ENCODE assay signal across 23 mouse cellular contexts in the genomic region with DNA sequence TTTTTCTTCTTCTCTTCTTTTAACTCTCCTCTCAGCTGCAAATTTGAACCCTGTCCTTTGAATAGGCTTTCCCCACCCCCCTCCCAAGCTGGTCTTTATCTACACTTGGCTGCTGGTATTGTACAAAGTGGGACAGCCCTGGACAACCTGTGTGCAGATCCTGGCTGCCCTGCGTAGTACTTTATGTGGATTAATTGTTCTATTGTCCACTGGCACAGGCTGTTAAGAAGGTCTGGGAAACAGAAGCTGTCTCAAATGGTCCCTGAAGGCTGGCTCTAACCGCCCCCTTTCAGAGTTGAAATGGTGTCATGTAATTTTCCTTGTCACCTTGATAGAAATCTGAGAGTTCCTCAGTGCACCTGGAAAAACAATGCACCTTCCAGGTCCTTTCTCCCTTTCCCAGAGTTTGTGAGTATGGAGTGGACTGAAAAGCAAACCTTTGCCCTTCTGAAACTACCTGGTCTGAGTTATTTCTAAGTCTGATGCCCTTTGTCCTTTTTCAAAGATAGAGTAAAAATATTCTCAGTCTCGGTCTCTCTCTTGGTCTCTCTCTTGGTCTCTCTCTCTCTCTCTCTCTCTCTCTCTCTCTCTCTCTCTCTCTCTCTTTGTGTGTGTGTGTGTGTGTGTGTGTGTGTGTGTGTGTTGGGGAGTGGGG.
DNase-seq lines count a peak whose midpoint lies in the region; ATAC-seq lines count a peak whose summit lies in the region.
"Had no signal": no experiment of that assay in that cellular context is flagged by ENCODE, and none has a peak within 500 bp of the region (broad histone marks: within the 10 kb centered on the region; RNA-seq: fewer than 3 reads in every experiment).

No protein-coding gene starts in this region.

- H3K4me1 ChIP-seq in heart, embryonic 12.5 days (replicated peaks), result no peaks in the 10 kb centered on the region
- no peaks in the 10 kb centered on the region for H3K4me1 ChIP-seq in embryonic facial prominence, embryonic 11.5 days (ENCODE audit: control insufficient read depth, insufficient read depth, low read length)
- no peaks in the 10 kb centered on the region for H3K4me1 ChIP-seq in intestine, embryonic 15.5 days (replicated peaks)
- H3K4me1 ChIP-seq: hindbrain, embryonic 12.5 days had no signal

- WGBS in heart, embryonic 12.5 days, result 70% methylated on average over 3 of the region's 3 CpGs
- WGBS in embryonic facial prominence, embryonic 11.5 days, result 45% methylated on average over 3 of the region's 3 CpGs
- 73% methylated on average over 3 of the region's 3 CpGs for WGBS in intestine, embryonic 15.5 days

- H3K9ac ChIP-seq in heart, embryonic 12.5 days, result no peak overlapping the region
- no peak overlapping the region for H3K9ac ChIP-seq in embryonic facial prominence, embryonic 11.5 days (replicated peaks; ENCODE audit: low read length)
- H3K9ac ChIP-seq in intestine, embryonic 15.5 days, result no peak overlapping the region
- H3K9ac ChIP-seq: hindbrain, embryonic 12.5 days had no signal

- no peaks in the 10 kb centered on the region for H3K36me3 ChIP-seq in heart, embryonic 12.5 days
- no peaks in the 10 kb centered on the region for H3K36me3 ChIP-seq in embryonic facial prominence, embryonic 11.5 days (replicated peaks; ENCODE audit: control insufficient read depth, insufficient read depth, low read depth, low read length)
- no peaks in the 10 kb centered on the region for H3K36me3 ChIP-seq in intestine, embryonic 15.5 days
- H3K36me3 ChIP-seq: hindbrain, embryonic 12.5 days had no signal

- H3K4me3 ChIP-seq in heart, embryonic 12.5 days, result no peak overlapping the region
- H3K4me3 ChIP-seq in embryonic facial prominence, embryonic 11.5 days (ENCODE audit: low read depth, low read length), result no peak overlapping the region
- H3K4me3 ChIP-seq in intestine, embryonic 15.5 days (replicated peaks), result no peak overlapping the region
- H3K4me3 ChIP-seq: hindbrain, embryonic 12.5 days had no signal

- DNase-seq in heart, adult 11 months, result peak; percentile 80
- DNase-seq in embryonic facial prominence, embryonic 11.5 days (ENCODE audit: low spot score), result peak; percentile 10
- peak; percentile 35 for DNase-seq in retina, postnatal 1 day
- no peak for DNase-seq in frontal cortex, postnatal 10 days (ENCODE audit: low spot score in 2 of 2)
- DNase-seq in frontal cortex, postnatal 36 days (ENCODE audit: low spot score in 2 of 2), result no peak
- DNase-seq in cerebellum, adult 9-11 months, result no peak
- DNase-seq: adrenal gland, adult 2 months; adrenal gland, postnatal 25 days; cerebellum, adult 11 months; cerebellum, adult 8-10 months; cerebellum, postnatal 25 days; gastrocnemius, postnatal 14 days; heart, postnatal 10 days; heart, postnatal 4 days; kidney, adult 2 months had no signal

- H3K27me3 ChIP-seq in heart, embryonic 12.5 days (replicated peaks), result no peaks in the 10 kb centered on the region
- H3K27me3 ChIP-seq in embryonic facial prominence, embryonic 11.5 days (ENCODE audit: control insufficient read depth, insufficient read depth, low read length), result no peaks in the 10 kb centered on the region
- no peaks in the 10 kb centered on the region for H3K27me3 ChIP-seq in intestine, embryonic 15.5 days (replicated peaks)
- H3K27me3 ChIP-seq: CH12.LX; hindbrain, embryonic 12.5 days; Patski had no signal

- H3K9me3 ChIP-seq in heart, embryonic 12.5 days (replicated peaks), result no peaks in the 10 kb centered on the region
- no peaks in the 10 kb centered on the region for H3K9me3 ChIP-seq in embryonic facial prominence, embryonic 11.5 days (replicated peaks; ENCODE audit: control insufficient read depth, low read length)
- H3K9me3 ChIP-seq in intestine, embryonic 15.5 days, result no peaks in the 10 kb centered on the region
- H3K9me3 ChIP-seq: hindbrain, embryonic 12.5 days had no signal

- H3K27ac ChIP-seq in heart, embryonic 12.5 days (ENCODE audit: poor library complexity, severe bottlenecking), result no peak overlapping the region
- H3K27ac ChIP-seq in embryonic facial prominence, embryonic 11.5 days (replicated peaks; ENCODE audit: low read depth, low read length), result no peak overlapping the region
- H3K27ac ChIP-seq in intestine, embryonic 15.5 days, result no peak overlapping the region
- H3K27ac ChIP-seq: hindbrain, embryonic 12.5 days had no signal

- ATAC-seq in heart, embryonic 12.5 days (ENCODE audit: insufficient number of reproducible peaks, low FRiP score), result no peak
- peak; percentile 59; the same call in 1 of the 2 replicates for ATAC-seq in embryonic facial prominence, embryonic 11.5 days (replicated peaks; ENCODE audit: insufficient number of reproducible peaks, low FRiP score, low TSS enrichment, low read depth)
- ATAC-seq in intestine, embryonic 15.5 days, result peak; percentile 56
- ATAC-seq: forebrain, embryonic 14.5 days; hindbrain, embryonic 16.5 days; inflammation-experienced regulatory T-cells, adult 6 months; Patski had no signal

- no peak overlapping the region for H3K4me2 ChIP-seq in heart, embryonic 12.5 days
- H3K4me2 ChIP-seq in embryonic facial prominence, embryonic 11.5 days (ENCODE audit: low read depth, low read length), result no peak overlapping the region
- no peak overlapping the region for H3K4me2 ChIP-seq in intestine, embryonic 15.5 days (replicated peaks)
- H3K4me2 ChIP-seq: hindbrain, embryonic 12.5 days had no signal

Comparison
In these comparisons a context has a peak if more than half of its experiments do, and no peak if none do; other contexts are left out.
1. DNase-seq: peak in heart, adult 11 months (single experiment), embryonic facial prominence, embryonic 11.5 days (single experiment) and retina, postnatal 1 day (single experiment); none in frontal cortex, postnatal 10 days (0 of 2), frontal cortex, postnatal 36 days (0 of 2) and cerebellum, adult 9-11 months (single experiment).